Mouse (Mus musculus) gastrocnemius, postnatal 4 days (tissue): ENCODE data around the gene Gm20388. TPM values are rescaled to one million over a fixed set of nuclear protein-coding genes. Genes with fewer than 3 reads are reported as not detected.

Experiments
- DNase-seq, 2 experiments: peaks; one replicate each; pipeline ENCODE4 v3.0.0; 2021 to 2022; ENCODE audit warnings: low spot score in 2 of 2, mixed read lengths in 2 of 2
- total RNA-seq, 2 experiments: library from RNA; stranded (reverse); gene quantifications; 2 replicates each; pipeline ENCODE4 v1.2.3; 2021

Gene Gm20388
- total RNA-seq, 2 experiments from 2014 or later, result 12.8 to 22.8 TPM

DNA sequence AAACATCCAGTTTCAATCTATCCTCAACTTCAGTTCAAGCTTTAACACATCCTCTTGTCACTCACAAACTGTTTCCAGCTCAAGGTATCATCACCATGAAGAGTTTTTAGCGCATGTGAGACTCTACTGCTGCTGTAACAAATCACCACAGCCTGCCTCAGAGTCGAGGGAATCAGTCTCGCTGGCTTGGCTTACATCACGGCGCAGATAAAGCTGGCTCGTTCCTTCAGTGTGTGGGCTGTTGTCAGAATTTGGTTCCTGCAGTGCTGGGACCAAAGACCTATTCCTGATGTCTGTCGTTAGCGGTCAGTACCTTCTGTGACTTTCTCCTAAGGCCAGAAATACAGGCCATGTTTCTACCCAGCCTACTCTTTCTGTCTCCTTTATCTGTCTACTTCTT is 2986.6 kb downstream of the Gm20388 start:
- no peak for DNase-seq

DNA sequence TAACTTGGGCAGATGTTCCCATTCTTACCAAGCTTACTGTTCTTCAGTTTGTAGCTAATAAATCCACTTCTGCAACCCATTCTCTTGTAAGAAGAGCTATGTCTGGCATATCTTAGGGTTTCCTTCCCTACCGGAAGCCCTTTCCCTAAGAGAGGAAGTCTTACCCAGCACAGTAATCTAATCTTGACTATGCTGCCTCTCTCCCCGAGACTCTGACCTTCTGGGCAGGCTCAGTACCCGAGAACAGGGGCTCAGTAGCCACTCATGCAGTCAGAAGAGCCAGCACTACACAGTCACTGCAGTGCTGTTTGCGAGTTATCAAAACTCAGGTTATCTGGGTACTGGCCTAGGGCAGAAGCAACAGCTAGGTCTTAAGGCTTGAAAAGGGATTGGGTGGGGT is 2987.4 kb downstream of the Gm20388 start:
- DNase-seq, result no peak

DNA sequence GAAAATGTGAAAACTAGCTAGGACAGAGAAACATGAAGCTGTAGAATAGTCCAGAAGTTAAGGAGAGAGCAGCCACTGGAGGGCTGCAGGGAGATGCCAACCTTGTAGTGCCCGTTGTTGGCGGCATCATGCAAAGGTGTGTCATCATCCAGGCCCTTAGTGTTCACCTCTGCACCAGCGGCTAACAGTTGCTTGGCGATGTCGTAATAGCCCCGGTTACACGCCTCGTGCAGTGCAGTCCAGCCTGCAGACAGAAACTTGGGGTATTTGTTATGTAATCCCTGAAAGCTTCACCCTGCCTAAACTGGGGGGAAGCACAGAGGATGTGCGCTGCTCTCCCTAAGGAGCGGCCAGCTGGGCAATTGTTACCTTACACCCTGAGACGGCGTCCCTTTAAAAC is 2987.8 kb downstream of the Gm20388 start:
- no peak for DNase-seq

DNA sequence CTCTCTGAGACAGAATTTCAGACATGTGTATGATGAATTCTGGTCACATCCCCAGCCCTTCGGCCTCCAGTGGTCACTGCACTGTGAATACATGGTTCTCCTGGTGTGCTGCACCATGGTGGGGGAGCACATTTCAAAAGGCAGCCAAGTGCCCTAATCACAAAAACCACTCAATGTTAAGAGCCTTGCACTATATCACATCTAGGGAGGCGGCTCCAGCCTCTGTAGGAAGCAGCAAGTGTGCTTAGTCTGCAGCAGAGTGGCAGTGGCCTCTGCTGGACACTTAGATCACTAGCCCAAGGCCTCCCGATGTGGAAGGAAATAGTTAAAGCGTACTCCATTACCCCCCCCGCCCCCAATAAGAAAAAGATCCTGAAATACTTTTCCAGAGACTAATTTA is 2988.4 kb downstream of the Gm20388 start:
- DNase-seq, result no peak

DNA sequence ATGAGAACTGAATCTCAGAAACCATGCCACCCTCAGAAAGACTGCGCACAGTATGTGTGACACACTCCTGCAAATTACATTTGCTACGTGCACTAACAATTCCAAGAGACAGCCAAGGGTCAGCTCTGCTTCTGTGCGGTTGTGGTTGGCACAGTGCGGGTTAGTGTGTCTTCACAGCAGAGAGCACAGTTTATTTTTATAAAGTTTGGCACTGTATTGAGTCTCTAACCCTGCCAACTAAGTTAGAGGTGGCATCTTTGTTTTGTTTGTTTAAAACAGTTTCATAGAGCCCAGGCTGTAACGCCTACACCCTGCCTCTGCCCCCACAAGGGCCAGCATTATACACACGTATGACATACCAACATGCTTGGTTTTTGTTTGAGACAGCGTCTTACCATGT is 2990.8 kb downstream of the Gm20388 start:
- DNase-seq, result no peak

- no peak for DNase-seq
Observed at GRCm38 (mm10) chr8:122901892-122902515, 2991.4 kb downstream of the Gm20388 start.

- no peak for DNase-seq
Observed at GRCm38 (mm10) chr8:122902581-122902980, 2991.9 kb downstream of the Gm20388 start.

GRCm38 (mm10) chr8:122903002-122903401 is 2992.4 kb downstream of the Gm20388 start:
- no peak for DNase-seq

DNA sequence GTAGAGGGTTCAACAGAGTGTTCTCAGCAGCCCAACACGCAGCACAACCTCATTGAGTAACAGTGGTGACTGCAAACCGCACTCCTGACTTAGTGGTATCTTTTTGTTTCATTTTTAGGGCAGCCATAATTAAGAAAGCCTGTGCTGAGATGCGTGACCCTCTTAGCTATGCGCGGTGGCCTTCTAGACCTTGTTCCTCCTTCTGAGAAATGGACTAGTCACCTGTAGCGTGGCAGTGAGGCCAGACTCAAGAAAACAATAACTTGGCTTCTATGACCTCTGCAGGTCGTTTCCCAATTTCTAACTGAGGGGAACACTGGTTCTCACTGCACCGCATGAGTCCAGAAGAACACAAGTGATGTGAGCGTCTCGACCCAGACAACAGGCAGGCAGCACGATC is 2993.9 kb downstream of the Gm20388 start:
- DNase-seq, result no peak

- DNase-seq, result no peak
Observed at GRCm38 (mm10) chr8:122905346-122905745, 2994.7 kb downstream of the Gm20388 start.

DNA sequence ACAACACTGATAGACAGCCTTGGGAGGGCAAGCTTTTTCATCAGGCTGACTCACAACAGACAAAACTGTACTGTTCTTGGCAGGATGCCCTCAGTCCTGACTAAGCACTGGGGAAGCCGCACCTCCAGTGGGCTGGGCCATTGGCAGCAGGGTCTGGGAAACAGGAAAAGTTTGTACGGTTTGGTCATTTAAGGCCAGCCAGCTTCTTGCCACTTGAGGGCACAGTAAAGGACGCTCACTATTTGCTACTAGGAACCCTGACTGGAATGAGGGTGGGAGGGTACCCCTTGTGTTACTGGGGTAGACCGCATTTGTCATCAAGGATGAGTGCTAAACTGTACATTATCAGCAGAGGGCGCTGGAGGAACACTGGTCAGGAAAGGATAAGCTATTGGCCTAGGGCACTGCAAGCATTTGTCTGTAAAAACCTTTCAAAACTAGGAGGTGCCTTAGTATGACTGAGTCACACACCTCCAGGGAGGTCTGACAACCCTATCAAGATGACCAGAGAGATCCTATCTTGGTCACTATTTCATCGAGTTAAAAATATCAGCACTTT is 2995.9 kb downstream of the Gm20388 start:
- DNase-seq, result peak; percentile 43 to 83

DNA sequence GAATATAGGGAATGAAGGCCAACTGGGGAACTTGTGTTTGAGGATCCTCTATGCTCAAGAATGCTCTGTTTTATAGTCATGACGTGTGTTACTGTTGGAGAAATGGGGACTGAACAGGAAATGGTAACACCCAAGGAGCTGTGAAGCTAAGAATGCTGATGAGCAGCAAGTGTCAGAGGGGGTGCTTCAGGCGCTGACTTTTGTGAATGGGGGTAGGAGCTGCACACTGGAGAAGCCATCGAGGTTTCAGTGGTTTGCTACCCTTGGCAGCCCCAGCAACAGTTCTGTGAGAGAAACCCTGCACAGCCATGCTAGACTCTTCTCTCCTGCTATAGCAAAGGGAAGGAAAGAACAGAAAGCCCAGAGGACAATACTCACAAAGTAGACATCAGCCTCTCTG is 3001.5 kb downstream of the Gm20388 start:
- DNase-seq, result no peak

GRCm38 (mm10) chr8:122912871-122913270 is 3002.2 kb downstream of the Gm20388 start:
- DNase-seq, result no peak

- no peak for DNase-seq
Observed at GRCm38 (mm10) chr8:122916766-122917165, 3006.1 kb downstream of the Gm20388 start.

- DNase-seq, result peak in 1 of 2 experiments; percentile 37
Observed at GRCm38 (mm10) chr8:122917531-122918392, 3007.1 kb downstream of the Gm20388 start.

- no peak for DNase-seq
Observed at GRCm38 (mm10) chr8:122918438-122919107, 3007.9 kb downstream of the Gm20388 start.

GRCm38 (mm10) chr8:122920890-122921289 is 3010.2 kb downstream of the Gm20388 start:
- DNase-seq, result no peak

- DNase-seq, result no peak
Observed at GRCm38 (mm10) chr8:122922945-122923344, 3012.3 kb downstream of the Gm20388 start.

- no peak for DNase-seq
Observed at GRCm38 (mm10) chr8:122923431-122924090, 3012.9 kb downstream of the Gm20388 start.

DNA sequence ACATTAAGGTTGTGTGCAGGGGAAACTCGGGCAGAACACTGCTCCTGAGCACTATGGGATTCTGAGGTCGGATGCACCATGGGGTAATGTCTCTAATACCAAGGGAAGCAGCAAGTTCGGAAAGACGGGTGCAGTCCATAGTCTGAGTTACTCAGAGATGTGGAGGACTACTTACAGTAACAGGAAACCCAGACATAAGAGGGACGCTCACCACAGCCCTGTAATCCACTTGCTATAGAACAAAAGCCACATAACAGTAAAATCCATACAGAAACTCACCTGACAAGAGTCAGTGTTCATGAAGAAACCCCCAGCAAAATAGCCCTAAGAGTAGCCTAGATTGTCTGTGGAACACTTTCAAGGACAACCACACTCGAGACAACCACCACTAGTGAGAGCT is 3013.4 kb downstream of the Gm20388 start:
- no peak for DNase-seq
